Mouse (Mus musculus) G1E-ER4 (cell line): ENCODE measurements around the gene Hmgcs1. TPM values are rescaled to one million over a fixed set of nuclear protein-coding genes. Genes with fewer than 3 reads are reported as not detected.

Source experiments
- GATA1 ChIP-seq: IDR thresholded peaks from one replicate; pipeline ENCODE4 v1.8.0; 2012; ENCODE audit warnings: low read length, inconsistent platforms
- polyA plus RNA-seq: library from polyadenylated mRNA; stranded (reverse); fragments of >175 nt; gene quantifications from 2 replicates; pipeline ENCODE4 v1.2.3, GENCODE M21; 2012

Hmgcs1 gene
- 21.6 and 23.9 TPM in 2 replicates for polyA plus RNA-seq

DNA sequence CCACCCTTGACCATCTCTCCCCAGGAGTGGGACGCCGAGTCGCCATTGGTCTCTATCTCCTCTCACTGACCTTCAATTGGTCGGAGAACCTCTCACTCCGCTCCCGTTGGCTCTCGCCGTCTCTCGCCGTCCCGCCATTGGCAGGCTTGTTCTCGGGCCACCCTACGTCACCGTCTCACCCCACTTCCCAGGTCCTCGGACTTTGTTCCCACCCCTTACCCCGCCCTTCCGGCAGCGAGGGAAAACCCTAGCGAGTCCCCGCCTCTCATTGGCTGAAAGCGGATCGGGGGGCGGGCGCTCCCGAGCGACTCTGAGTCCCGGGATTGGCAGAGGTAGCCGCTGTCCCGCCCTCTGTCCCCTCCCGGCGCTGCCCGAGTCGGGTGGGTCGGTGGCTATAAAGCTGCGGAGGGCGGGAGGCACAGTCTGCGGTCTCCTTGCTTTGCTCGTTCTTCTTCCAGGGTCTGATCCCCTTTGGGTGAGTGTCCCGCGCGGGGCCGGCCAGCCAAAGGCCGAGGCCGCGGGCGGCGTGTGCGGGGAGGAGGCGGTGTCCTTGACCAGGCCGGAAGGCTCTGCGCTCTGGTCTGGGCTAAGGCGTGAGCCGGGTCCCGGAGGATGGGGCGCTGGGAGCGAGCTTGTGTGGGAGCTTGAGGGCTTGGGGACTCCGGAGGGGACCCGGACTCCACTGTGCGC lies at the start of gene Hmgcs1:
Hmgcs1 (plus strand) TSS at position 341 of the 690 bp plus-strand sequence.
- no peak for TF ChIP-seq GATA1

DNA sequence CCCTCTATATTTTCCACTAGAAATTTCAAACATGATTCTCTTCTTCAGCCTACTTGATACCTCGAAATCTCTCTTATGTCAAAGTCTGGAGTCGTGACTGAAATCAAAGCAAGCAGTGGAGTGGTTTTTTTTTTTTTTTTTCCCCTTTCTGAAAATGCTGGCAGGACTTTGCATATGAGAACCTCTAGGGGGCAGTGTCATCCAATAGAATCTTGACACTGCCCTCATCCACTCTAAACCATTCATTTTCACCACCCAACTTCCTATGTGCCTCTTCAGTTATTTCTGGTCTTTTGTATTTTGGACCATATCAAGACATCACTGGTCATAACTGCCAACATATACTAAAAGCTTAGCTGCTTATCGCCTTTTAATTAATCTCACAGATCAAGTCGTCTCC lies 49.7 kb upstream of the Hmgcs1 start:
- no peak for TF ChIP-seq GATA1

DNA sequence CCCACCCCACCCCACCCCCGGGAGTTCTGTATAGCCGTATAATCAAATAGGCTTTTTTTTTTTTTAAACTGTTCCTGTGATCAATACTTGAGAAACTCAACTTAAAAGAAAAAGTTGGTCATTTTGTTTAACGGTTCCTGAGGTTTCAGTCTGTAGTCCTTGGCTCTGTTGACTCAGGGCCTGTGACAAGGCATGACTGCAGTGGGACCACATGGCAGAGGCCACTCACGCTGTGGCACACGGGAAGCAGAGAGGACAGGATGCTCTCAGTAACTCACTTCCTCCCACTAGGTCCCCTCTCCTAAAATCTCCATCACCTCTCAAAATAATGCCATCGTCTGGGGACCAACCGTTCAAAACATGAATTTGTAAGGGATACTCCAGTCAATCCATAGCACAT lies 49.0 kb upstream of the Hmgcs1 start:
- no peak for TF ChIP-seq GATA1

DNA sequence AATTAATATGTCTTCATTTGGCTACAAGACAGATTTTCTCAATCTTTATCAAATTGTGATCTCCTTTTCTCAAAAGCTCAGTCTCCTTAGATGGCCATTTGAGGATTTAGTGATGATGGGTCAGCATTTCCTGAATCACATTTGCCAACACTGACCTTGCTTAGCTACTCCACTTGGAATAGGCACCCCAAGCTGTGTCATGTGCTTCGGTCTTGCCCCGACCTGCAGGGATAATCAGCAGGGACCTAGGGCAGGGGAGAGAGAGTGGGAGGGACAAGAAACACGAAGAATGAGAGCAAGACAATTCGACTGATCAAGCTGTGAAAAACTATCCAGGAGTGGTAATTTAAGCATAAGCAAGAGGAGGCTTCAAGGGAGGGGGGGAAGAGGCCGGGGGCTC lies 45.4 kb upstream of the Hmgcs1 start:
- no peak for TF ChIP-seq GATA1

- no peak for TF ChIP-seq GATA1
Observed at GRCm38 (mm10) chr13:119646511-119646910, 43.7 kb upstream of the Hmgcs1 start.

DNA sequence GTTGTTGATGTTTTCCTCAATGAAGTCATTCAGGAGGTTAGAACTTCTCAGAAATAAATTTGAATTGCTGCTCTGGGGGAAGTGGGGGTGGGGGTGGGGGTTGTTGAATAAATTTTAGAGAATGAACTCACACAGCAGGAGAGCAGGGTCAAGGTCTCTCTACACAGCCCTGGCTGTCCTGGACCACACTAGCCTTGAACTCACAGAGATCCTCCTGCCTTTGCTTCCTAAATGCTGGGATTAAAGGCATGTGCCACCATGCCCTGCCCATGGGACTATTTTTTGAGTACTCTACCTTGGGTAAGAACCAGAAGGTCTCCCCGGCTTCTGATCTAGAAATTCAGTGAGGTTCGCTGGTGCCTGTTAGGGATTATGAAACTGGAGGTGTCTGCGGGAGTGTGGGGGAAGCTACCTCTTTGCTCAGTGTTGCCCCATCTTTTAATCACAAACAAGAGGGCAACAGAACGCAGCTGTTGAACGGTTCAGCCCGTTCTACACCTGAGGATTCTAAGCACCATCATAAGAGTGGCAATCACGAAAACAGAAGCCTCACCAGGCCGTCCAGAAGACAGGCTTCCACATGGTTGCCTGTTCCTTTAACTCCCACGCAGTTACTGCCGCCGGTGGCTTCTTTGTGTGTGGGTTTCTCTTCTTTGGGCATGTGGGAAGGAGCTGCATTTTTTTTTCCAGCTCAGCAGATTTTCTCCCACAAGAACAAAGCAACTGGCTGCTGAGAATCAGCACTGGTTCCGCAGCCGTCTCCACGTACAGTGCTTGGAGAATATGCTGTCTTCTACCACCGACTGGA lies 41.1 kb upstream of the Hmgcs1 start:
- TF ChIP-seq GATA1: no peak

DNA sequence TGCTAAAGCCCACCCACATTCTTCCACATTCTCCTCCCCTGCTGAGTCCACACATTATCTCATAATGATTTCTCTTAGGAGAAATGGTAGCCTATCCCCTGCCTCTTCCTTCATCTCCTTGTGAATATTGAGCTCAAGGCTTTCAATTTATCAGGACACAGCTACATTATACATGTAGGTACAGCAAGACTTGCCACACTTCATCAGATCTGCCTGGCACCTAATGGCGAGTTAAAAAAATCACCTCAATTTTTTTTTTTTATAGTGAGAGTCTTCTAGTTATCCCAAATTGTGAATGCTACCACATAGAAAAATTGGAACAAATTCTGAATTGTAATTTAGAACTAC lies 40.5 kb upstream of the Hmgcs1 start:
- TF ChIP-seq GATA1: no peak

DNA sequence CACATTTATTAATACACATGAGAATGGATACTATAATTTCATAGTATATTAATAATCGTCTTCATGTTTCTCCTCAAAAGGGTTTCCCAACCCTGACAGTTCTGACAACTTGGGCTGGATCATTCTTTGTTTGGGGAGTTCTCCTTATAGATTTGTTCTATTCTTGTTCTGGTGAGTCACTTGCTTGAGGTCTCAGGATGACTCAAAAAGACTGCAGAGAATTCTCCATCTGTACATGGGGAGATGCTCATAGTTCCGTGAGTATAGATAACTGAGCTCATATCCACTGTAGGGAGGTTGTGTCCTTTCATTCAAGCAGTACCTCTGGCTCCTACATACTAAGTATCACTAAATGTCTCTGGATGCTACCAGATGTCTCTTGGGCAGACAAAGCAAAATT lies 35.4 kb upstream of the Hmgcs1 start:
- no peak for TF ChIP-seq GATA1

GRCm38 (mm10) chr13:119656246-119656645 lies 33.9 kb upstream of the Hmgcs1 start:
- TF ChIP-seq GATA1: no peak

DNA sequence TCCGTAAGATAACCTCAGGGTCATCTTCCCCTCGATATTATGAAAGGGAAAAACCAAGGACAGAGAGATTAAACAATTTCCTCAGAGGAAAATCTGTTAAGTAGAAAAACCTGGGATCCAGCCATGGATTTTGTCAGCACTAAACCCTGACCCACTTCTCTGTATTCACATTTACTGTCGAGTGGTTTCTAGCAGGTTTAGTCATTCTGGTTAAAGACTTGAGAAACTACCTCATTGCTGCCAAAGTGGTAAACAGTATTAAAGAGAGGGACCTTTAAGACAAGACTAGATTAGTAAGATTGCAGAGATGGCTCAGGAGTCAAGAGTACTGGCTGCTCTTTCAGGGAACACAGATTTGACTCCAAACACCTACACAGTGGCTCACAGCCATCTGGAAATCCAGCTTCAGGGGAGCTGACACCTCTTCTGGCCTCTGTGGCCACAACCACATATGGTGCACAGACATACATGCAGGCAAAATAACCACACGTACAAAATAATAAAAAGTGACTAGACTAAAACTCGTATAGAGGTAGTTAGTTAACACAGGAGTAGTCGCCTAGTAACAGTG lies 33.2 kb upstream of the Hmgcs1 start:
- TF ChIP-seq GATA1: no peak

DNA sequence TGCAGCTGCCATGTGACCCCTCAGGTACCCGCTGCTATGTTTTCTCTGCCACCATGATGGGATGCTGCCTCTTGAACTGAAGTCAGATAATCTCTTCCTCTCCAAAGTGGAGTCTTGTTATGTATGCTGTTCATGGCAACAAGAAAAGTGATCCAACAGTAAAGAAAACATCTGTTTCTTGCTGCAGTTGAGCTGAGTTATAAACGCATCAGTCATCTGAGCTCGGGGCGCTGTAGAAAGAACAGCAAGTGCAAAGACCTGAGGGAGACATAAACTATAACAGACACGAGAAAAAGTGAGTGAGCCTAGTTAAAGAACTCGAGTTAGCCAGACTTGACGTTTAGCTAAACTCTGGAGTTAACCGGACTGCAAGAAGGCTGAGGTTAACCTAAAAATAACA lies 11.4 kb upstream of the Hmgcs1 start:
- no peak for TF ChIP-seq GATA1

DNA sequence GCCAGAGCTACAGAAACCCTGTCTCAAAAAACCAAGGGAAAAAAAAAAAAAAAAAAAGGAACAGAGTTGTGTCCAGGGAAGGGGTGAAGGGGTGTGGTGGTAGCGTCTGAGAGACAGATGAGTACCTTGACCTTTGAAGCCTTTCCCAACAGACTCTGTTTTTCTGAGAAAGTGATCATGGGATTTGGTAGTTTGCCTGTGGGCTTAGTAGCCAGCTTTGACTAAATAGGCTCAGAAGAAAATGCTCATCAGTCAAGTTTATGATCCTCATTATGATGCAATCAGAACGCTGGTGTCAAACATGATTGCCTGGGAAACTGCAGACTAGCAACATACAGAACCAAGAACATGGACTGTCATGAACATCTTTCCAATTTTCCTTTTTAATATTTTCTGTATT lies 10.5 kb upstream of the Hmgcs1 start:
- TF ChIP-seq GATA1: no peak

GRCm38 (mm10) chr13:119681161-119681560 lies 9.0 kb upstream of the Hmgcs1 start:
- TF ChIP-seq GATA1: no peak

DNA sequence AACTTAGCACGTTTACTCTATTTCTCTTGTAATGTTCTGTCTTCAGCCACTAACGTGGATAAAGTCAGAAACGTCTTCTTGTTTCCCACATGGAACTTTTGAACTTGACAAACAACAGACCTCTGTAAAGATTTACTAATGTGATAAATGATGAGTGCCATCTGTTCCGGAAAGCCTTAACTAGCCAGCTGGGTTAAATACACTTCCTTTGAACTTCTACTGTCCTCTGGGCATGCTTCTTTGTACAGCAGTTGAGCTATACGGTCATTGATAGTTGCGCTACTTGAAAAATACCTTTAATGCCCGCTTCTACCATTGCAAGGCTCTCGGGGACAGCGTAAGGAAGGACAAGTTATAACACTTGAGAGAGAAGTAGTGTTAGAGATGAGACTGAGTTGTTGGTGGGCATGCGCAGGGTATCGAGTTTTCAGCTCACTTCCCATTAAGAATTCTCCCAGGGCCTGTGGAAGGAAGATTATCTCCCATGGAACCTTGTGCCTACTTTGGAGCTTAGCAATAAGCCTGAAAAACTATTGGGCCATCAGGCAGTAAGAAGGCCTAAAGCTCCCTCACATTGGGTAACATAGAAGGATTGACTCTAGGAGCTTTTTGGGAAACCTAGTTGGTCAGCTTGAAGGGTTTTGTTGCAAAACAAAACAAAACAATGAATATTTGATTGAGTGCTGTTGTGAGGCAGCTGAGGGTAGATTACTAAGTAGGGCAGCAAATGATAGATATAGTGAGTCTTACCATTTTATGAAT lies 5.6 kb upstream of the Hmgcs1 start:
- no peak for TF ChIP-seq GATA1

GRCm38 (mm10) chr13:119689709-119690038 lies 505 bp upstream of the Hmgcs1 start:
- TF ChIP-seq GATA1: no peak
